Mouse (Mus musculus) embryonic facial prominence, embryonic 13.5 days (tissue): Measurements from ENCODE around the gene Gtf3c5. TPM values are rescaled to one million over a fixed set of nuclear protein-coding genes. Genes with fewer than 3 reads are reported as not detected.

Source experiments
- ATAC-seq: fragments of 200-750 bp; cut with Nextera tagmentation; 2 replicates; pipeline ENCODE4 v1.8.0; 2017; ENCODE audit warnings: low read depth; ENCODE audit not compliant: insufficient number of reproducible peaks, insufficient read depth, low FRiP score, low TSS enrichment
- H3K27ac ChIP-seq: fragments of 300-500 bp; sonication (generic); 2 replicates; pipeline ENCODE4 v1.5.1; 2015; ENCODE audit warnings: moderate library complexity, mild to moderate bottlenecking, inconsistent platforms
- H3K27me3 ChIP-seq: fragments of 300-500 bp; sonication (generic); 2 replicates; pipeline ENCODE4 v1.6.1; 2015; ENCODE audit warnings: mild to moderate bottlenecking, inconsistent platforms
- H3K36me3 ChIP-seq: fragments of 300-500 bp; sonication (generic); 2 replicates; pipeline ENCODE4 v1.6.1; 2015; ENCODE audit warnings: mild to moderate bottlenecking, inconsistent platforms
- H3K4me1 ChIP-seq: fragments of 300-500 bp; sonication (generic); 2 replicates; pipeline ENCODE4 v1.6.1; 2015; ENCODE audit warnings: inconsistent platforms
- H3K4me2 ChIP-seq: fragments of 300-500 bp; sonication (generic); 2 replicates; pipeline ENCODE4 v1.6.1; 2015; ENCODE audit warnings: moderate library complexity, mild to moderate bottlenecking, inconsistent platforms
- H3K4me3 ChIP-seq: fragments of 300-500 bp; sonication (generic); 2 replicates; pipeline ENCODE4 v1.5.1; 2015; ENCODE audit warnings: mild to moderate bottlenecking, inconsistent platforms
- H3K9ac ChIP-seq: fragments of 300-500 bp; sonication (generic); 2 replicates; pipeline ENCODE4 v1.6.1; 2015; ENCODE audit warnings: mild to moderate bottlenecking, inconsistent platforms
- H3K9me3 ChIP-seq: fragments of 300-500 bp; sonication (generic); 2 replicates; pipeline ENCODE4 v1.6.1; 2016; ENCODE audit warnings: inconsistent platforms
- WGBS: fragments of 180-500 bp; shearing (Covaris S2); methylation state at CpG from one replicate; pipeline ENCODE4 v1.1.7; 2015; ENCODE audit warnings: mixed read lengths; 5-methylcytosine and 5-hydroxymethylcytosine counted together
- polyA plus RNA-seq: library from polyadenylated mRNA; unstranded; fragments of >200 nt; fragmentation: Nextera tagmentation; extraction: Ambion mirVana; gene quantifications from 2 replicates; pipeline ENCODE4 v1.2.1, GENCODE M21; 2015

Gtf3c5 gene
- polyA plus RNA-seq, 1 experiment from 2014 or later: 51.6 TPM

DNA sequence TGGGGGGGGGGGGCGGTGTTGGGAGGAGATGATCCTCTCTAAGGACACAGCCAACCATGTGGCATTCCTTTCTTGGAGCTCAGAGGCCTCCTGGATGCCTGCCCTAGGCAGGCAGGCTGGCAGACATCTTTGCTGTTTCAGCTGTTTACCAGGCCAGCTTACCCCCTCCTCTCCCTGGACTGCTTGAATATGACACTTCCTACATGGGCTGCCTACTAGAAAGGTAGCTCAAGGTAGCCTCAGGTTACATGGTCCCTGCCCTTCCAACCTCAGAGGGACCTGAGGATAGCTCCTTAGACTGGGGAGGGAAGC is 44.8 kb downstream of the Gtf3c5 start:
- Histone ChIP-seq H3K27ac (peak overlapping the region; percentile 81), H3K9ac (peak overlapping the region; percentile 61), H3K4me3 (no peak overlapping the region), H3K9me3 (no peaks in the 10 kb centered on the region), H3K27me3 (no peaks in the 10 kb centered on the region), H3K4me2 (peak overlapping the region; percentile 17; the same call in 1 of the 2 replicates), H3K36me3 (peaks cover 44% of the 10 kb centered on the region), H3K4me1 (peaks cover 69% of the 10 kb centered on the region)
- ATAC-seq: no peak
- WGBS: 62% methylated on average over 1 of the region's 1 CpGs

DNA sequence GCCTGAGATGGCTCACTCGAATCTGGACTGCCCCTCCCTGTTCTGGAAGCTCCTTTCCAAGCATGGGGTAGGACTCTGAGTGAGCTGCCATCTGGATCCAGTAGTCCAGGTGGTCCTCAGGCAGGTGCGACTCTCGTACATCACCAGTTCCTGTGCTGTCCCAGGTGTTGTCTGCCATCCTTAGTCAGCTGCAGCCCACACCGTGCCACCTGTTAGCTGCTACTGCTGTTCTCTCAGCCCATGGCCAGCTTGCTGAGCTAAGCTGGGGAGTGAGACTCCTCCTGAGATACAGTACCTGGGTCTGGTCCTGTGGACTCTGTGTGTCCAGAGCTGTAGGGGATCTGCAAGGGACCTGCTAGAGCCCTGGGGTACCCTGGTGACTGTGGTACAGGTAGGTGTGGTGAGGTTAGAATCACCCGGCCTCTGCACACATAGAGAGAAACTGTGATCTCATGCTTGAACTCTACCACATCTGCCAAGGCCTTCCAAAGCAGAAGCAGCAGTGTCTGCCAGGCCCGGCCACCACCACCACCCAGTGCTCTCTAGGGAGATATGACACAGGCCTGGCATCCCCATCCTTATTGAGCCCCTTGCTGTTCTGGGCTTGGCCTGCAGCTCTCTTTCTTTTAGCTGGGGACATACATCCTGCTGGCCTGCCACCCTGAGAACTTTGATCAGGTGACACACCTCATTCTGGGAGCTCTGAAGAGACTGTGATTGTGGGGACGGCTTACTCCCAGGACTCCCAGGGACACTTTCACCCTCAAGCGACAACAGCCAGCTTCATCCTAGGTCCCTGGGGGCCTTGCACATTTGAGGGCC is 45.3 kb downstream of the Gtf3c5 start:
- WGBS: 73% methylated on average over 8 of the region's 8 CpGs
- peak overlapping the region; percentile 61 for H3K9ac ChIP-seq
- H3K27me3 ChIP-seq: no peaks in the 10 kb centered on the region
- H3K27ac ChIP-seq: peak overlapping the region; percentile 81
- no peaks in the 10 kb centered on the region for H3K9me3 ChIP-seq
- H3K4me3 ChIP-seq: no peak overlapping the region
- peaks cover 73% of the 10 kb centered on the region for H3K4me1 ChIP-seq
- H3K36me3 ChIP-seq: peaks cover 39% of the 10 kb centered on the region
- ATAC-seq: no peak
- no peak overlapping the region for H3K4me2 ChIP-seq

DNA sequence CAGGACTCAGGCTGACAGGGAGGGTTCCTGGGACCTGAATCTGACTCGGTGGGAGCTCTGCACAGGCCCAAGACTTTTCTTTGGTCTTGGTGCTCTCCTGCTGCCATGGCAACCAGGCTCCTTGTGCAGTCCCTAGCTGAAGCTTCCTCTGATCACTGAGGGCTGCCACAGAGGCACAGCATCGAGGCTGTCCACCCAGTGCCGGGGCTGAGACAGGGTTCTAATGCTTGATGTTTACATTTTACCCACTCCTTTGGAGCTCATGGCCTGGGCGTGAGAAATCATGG is 46.0 kb downstream of the Gtf3c5 start:
- no peaks in the 10 kb centered on the region for H3K27me3 ChIP-seq
- no peaks in the 10 kb centered on the region for H3K9me3 ChIP-seq
- no peak overlapping the region for H3K4me2 ChIP-seq
- H3K4me1 ChIP-seq: peaks cover 78% of the 10 kb centered on the region
- H3K36me3 ChIP-seq: peaks cover 33% of the 10 kb centered on the region
- H3K27ac ChIP-seq: no peak overlapping the region
- ATAC-seq: no peak
- 59% methylated on average over 4 of the region's 4 CpGs for WGBS
- no peak overlapping the region for H3K4me3 ChIP-seq
- H3K9ac ChIP-seq: peak overlapping the region; percentile 51; the same call in 1 of the 2 replicates

DNA sequence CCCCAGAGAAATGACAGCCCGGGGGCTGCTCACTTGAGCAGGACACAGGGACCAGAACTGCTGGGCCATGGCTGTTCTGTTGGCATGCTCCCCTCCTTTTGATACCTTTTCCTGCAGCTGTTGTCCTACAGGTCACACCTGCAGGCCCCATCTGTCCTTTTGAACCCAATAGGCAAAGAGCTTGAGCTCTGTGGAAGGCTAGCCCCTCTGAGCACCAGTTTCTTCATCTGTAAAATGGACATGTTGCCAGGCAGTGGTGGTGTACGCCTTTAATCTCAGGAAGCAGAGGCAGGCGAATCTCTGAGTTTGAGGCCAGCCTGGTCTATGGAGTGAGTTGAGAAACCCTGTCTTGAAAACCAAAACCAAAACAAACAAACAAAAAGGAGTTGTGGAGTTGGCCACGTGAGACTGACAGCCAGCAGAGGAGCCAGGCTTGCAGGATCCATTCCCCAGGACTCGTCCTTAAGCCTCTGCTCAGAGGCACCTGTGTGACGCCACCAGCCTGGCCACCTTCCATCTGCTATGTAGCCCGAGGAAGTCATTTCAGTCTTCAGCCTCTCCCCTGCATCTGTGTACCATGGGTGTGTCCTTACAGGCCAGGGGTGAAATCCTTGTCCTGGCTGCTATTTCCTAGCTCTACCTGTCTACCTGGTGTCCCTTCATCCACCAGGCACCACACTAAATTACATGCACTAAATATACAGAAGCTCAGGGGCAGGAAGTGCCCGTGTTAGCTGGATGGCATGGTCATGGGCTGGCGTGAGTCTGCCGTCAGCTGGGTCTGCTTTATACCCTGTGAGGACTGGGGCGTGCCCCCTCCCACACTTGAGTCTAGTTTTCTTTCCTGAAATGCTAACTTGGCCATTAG is 46.6 kb downstream of the Gtf3c5 start:
- no peaks in the 10 kb centered on the region for H3K9me3 ChIP-seq
- H3K36me3 ChIP-seq: peaks cover 27% of the 10 kb centered on the region
- ATAC-seq: no peak
- H3K27me3 ChIP-seq: no peaks in the 10 kb centered on the region
- WGBS: 81% methylated on average over 11 of the region's 11 CpGs
- peak overlapping the region; percentile 51; the same call in 1 of the 2 replicates for H3K9ac ChIP-seq
- no peak overlapping the region for H3K4me2 ChIP-seq
- no peak overlapping the region for H3K27ac ChIP-seq
- no peak overlapping the region for H3K4me3 ChIP-seq
- peaks cover 84% of the 10 kb centered on the region for H3K4me1 ChIP-seq

DNA sequence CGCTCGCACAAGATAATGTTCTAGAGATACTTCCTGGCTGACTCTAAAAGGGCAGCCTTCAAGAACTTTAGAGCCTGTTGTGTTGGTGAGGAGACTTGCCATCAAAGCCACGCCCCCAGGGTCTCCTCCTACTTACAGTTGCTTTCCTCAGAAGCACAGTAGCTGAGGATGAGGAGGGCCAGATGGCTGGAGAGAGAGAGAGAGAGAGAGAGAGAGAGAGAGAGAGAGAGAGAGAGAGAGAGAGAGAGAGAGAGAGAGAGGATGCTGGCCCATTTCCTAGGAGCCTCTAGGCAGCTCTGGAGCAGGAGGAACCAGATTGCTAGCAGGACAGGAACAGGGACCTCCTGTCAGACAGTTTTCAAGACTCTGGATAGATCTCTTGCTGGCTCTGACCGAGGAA is 47.4 kb downstream of the Gtf3c5 start:
- peaks cover 18% of the 10 kb centered on the region for H3K36me3 ChIP-seq
- no peaks in the 10 kb centered on the region for H3K9me3 ChIP-seq
- peaks cover 89% of the 10 kb centered on the region for H3K4me1 ChIP-seq
- H3K9ac ChIP-seq: peak overlapping the region; percentile 4; the same call in 1 of the 2 replicates
- ATAC-seq: no peak
- H3K4me2 ChIP-seq: peak overlapping the region; percentile 83
- H3K27me3 ChIP-seq: no peaks in the 10 kb centered on the region
- H3K27ac ChIP-seq: peak overlapping the region; percentile 97; the same call in 1 of the 2 replicates
- peak overlapping the region; percentile 72 for H3K4me3 ChIP-seq
- WGBS: 49% methylated on average over 4 of the region's 4 CpGs

DNA sequence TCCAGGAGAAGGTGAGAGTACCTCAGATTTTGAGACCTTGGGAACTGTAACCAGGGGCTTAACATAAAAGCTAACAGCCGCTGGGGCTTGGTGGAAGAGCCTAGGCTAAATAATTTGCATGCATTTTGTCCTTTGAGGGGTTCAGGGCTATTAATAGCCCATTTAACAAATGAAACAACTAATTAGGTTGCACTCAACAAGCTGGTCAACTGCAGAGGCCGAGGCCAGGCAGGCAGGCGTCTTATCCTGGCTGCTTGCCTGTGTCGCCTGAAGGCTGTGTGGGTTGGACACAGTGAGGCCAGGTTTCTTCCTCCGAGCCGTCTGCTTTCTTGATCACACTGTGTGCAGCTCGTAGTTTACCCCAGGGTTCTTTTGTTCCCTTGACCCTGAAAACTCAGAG is 47.9 kb downstream of the Gtf3c5 start:
- Histone ChIP-seq H3K4me1 (peaks cover 94% of the 10 kb centered on the region), H3K4me3 (peak overlapping the region; percentile 72), H3K9me3 (no peaks in the 10 kb centered on the region), H3K27me3 (no peaks in the 10 kb centered on the region), H3K27ac (peak overlapping the region; percentile 97), H3K36me3 (peaks cover 16% of the 10 kb centered on the region; the same call in 1 of the 2 replicates), H3K4me2 (peak overlapping the region; percentile 83), H3K9ac (peak overlapping the region; percentile 90)
- 27% methylated on average over 7 of the region's 7 CpGs for WGBS
- no peak for ATAC-seq

DNA sequence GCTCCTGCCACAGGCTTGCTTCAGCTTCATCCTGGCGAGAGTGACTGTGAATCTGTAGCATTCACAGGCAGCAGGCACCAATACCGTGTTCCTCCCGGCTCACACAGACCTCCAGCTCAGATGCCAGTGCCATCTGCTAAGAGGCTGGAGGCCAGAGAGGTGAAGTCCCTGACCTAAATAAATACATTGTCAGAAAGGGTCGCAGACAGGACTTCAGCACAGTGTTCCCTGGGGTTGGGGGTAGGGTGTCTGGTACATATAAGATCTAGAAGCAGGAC is 48.3 kb downstream of the Gtf3c5 start:
- peak overlapping the region; percentile 90 for H3K9ac ChIP-seq
- WGBS: 19% methylated on average over 4 of the region's 4 CpGs
- H3K27ac ChIP-seq: peak overlapping the region; percentile 97
- peak overlapping the region; percentile 72 for H3K4me3 ChIP-seq
- no peaks in the 10 kb centered on the region for H3K9me3 ChIP-seq
- H3K27me3 ChIP-seq: no peaks in the 10 kb centered on the region
- peak overlapping the region; percentile 83 for H3K4me2 ChIP-seq
- no peak for ATAC-seq
- peaks cover 11% of the 10 kb centered on the region; the same call in 1 of the 2 replicates for H3K36me3 ChIP-seq
- peaks cover 97% of the 10 kb centered on the region for H3K4me1 ChIP-seq

DNA sequence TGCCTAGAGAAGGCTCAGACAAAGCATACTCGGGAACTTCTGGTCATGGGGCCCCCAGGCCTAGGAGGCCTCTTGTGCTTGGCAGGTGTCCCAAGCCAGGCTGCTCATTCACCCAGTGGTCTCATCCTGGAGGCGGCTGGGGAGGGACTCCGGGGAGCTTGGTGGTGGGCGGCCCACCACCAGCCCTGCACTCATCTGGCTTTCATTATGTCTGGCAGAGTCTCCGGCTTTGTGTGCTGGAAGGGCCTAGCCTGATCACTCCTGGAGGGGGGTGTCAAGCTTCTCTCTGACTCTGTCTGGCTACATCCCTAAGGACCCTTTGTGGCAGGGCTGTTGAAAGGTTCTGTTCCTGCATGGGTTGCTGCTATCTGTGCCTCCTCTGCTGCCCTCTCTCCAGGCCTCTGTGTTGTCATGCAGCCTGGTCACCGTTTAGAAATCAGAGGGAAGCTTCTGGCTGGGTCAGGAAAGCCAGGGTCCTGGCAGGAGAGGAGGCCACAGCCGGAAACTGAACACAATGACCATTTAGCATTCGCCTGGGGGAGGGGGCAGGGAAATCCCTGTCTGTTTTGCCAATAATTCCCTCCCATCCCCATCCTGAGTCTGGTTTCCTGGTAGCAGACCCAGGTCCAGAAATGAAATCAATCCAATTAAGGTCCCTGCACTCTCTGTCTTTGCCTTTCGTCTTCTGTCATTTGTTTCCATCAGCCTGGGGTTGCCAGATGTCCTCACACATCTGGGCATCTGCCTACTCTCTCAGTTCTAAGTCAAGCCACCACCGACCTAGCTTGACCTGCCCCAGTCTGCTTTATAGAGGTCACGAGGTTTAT is 48.9 kb downstream of the Gtf3c5 start:
- 15% methylated on average over 11 of the region's 11 CpGs for whole genome bisulfite sequencing
- H3K36me3 ChIP-seq: 0 out of 2 replicates have a peak, but pooled peaks cover 10% of the 10 kb centered on the region
- ATAC-seq: peak; percentile 56; the same call in 1 of the 2 replicates
- H3K4me1 ChIP-seq: peaks cover 97% of the 10 kb centered on the region
- peak overlapping the region; percentile 83 for H3K4me2 ChIP-seq
- peak overlapping the region; percentile 72 for H3K4me3 ChIP-seq
- no peaks in the 10 kb centered on the region for H3K27me3 ChIP-seq
- no peaks in the 10 kb centered on the region for H3K9me3 ChIP-seq
- peak overlapping the region; percentile 90 for H3K9ac ChIP-seq
- peak overlapping the region; percentile 97 for H3K27ac ChIP-seq

DNA sequence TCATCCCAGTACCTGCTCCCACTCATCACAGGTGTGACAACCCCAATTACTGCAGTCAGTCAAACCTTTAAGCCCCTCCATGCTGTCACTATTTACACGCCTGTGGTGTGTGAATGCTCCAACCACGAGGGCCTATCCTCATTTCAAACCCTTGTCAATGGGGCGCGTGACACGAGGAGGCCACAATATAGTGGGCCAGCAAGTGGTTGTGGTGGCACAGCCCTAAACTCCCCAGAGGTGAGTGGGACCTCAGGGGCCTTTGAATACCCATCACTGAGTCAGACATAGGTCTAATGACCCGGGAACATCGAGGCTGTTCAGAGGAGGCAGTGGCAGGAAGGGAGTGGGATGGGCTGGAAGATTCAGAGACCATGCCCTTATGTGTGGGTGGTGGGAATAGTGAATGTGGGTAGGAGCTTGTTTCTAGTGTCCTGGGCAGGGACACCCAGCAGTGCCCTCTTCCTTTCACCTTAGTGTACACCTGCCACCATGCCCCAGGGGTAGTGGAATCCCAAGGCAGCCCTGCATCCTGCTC is 49.6 kb downstream of the Gtf3c5 start:
- Histone ChIP-seq H3K4me3 (peak overlapping the region; percentile 72), H3K27me3 (no peaks in the 10 kb centered on the region), H3K9me3 (no peaks in the 10 kb centered on the region), H3K4me2 (peak overlapping the region; percentile 83), H3K36me3 (0 out of 2 replicates have a peak, but pooled peaks cover 10% of the 10 kb centered on the region), H3K27ac (peak overlapping the region; percentile 97), H3K9ac (peak overlapping the region; percentile 90), H3K4me1 (peaks cover 96% of the 10 kb centered on the region)
- no peak for ATAC-seq
- WGBS: 43% methylated on average over 7 of the region's 7 CpGs

DNA sequence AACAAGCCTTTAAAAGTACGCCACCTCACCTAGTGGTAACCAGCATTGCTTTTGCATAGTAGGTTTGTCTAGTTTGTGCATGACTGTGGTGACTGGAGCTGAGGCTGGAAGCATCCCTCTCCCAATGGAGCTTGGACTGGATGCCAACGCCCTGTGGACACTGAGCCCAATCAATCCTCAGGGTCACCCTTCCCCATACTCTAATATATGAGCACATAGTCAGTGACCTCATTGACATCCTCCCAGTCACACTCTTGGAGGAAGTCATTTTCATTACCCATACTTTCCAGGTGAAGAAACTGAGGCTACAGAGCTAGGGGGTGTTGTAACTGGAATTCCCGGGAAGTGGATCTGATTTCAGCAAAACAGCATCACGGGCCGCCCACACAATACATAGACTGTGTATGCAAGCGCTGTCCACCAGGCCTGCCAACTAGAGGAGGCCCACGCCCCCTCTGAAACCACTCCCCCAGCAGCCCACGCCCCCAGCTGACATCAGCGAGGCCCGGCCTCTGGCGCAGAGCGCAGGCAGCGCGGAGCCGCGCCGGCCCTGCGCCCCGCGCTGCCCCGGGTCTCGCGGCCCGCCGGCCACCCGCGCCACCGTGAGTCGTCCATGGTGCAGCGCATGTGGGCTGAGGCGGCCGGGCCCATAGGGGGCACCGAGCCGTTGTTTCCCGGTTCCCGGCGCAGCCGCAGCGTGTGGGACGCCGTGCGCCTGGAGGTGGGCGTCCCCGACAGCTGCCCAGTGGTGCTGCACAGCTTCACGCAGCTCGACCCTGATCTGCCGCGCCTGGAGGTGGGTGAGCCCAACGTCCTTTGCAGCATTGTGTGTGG is 50.4 kb downstream of the Gtf3c5 start:
- Histone ChIP-seq H3K4me2 (peak overlapping the region; percentile 83), H3K36me3 (0 out of 2 replicates have a peak, but pooled peaks cover 7% of the 10 kb centered on the region), H3K4me1 (peaks cover 96% of the 10 kb centered on the region), H3K9me3 (no peaks in the 10 kb centered on the region), H3K27ac (peak overlapping the region; percentile 97), H3K4me3 (peak overlapping the region; percentile 72), H3K9ac (peak overlapping the region; percentile 90), H3K27me3 (no peaks in the 10 kb centered on the region)
- ATAC-seq: peak; percentile 89
- WGBS: 3% methylated on average over 49 of the region's 49 CpGs
